Mouse (Mus musculus) granulocyte monocyte progenitor cell, adult 5-6 weeks (primary cell): ENCODE measurements around the gene Disp1. TPM values are rescaled to one million over a fixed set of nuclear protein-coding genes. Genes with fewer than 3 reads are reported as not detected.

Source experiments
- ATAC-seq: replicated peaks from 2 replicates; pipeline ENCODE4 v1.8.0; 2016; ENCODE audit warnings: mild to moderate bottlenecking, moderate TSS enrichment, inconsistent platforms; ENCODE audit not compliant: poor library complexity, severe bottlenecking
- total RNA-seq, 2 experiments: library from RNA; stranded (forward) in 1 of 2; stranded (reverse) in 1 of 2; fragments of 200-712, 200-1000 nt in 1 of 2; fragments of >200 nt in 1 of 2; fragmentation: Nextera tagmentation in 1 of 2; gene quantifications; 2 replicates each; pipeline ENCODE4 v1.2.3; 2014 to 2017

The Disp1 gene
- total RNA-seq, 2 experiments from 2014 or later, result 4.1 to 9.9 TPM

DNA sequence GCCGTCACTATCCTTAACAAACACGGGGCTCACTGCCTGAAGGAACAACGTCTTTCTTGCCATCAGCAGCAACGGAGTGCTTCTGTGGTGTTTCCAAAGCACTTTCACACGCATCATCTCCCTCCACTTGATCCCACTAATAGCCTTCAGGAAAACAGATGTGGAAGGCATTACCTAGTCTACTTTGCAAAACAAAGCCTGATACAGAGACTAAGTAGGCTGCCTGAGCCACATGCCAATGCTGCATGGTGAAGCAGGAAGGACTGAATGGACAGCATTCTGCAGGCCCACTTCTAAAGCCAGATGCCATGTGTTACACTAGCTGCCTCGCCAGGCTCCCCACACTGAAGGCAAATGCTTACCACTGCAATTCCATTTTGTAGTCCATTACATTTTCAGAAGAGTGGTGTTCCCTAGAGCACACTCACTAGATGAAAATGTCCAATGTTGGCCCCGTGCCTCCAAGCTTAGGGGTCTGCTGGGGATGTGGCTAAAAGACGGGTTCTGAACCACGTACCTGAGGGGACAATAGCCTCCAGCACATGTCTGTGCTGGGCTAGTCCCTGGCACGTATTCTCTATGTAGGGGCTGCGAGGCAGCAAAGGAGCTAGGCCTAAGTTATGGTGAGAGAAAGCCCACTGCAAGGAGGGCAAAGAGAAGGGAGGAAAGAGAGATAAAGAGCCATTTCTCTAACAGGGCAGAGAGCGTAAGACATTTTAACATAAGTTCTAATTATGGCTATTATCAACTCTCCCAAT lies 80.6 kb downstream of the Disp1 start:
- no peak for ATAC-seq

DNA sequence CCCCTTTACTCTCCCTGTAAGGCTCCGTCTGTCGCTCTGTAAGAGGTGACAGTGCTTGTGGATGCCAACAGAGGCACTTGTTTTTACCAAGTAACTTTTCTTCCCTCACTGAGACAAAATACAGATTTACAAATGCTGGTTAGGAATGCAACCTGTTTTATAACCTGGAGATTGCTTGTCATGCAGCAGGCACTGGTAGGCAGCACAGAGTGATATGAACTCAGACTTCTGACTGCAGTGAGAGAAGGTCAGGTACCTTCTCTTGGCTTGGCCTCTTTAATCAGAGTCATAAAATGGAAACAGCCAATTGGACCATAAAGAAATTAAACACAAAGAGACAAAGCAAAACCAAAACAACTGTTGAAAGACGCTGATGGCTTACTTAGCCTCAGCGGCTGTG lies 83.2 kb downstream of the Disp1 start:
- no peak for ATAC-seq

DNA sequence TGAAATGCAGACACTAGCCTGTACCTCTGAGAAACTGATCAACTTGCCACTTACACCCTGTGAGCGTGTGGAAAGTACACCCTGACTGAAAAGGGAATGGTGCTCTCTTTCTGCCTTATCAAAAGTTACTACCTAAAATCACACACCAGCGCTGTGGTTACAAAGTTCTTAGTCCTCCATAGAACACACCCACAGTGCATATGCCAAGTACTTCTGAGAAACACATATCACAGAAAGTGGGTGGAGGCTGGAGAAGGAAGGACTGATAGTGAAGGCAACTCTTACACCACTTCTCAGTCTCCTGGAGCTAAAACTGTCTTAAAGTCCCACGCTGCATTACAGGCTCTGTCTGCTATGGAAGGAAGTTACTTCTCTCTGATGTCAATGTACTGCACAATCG lies 86.9 kb downstream of the Disp1 start:
- peak; percentile 20; the same call in 1 of the 2 replicates for ATAC-seq

DNA sequence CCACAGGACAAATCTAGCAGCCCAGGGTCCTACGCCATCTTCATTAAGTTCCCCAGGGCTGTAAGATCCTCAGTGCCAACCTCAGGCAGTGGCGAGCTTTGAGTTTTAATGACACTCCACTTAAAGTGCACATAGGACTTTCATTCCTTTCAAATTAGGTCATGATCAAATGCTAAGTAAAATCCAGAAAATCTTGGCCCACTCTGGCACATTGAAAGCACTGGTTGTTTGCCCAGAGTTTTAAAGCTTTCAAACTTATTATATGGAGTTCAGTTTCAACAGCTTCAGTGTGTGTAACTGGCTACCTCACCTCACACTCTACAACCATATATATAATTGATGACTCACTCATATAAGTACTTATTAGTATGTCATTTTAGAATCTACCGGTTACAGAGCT lies 87.9 kb downstream of the Disp1 start:
- no peak for ATAC-seq

DNA sequence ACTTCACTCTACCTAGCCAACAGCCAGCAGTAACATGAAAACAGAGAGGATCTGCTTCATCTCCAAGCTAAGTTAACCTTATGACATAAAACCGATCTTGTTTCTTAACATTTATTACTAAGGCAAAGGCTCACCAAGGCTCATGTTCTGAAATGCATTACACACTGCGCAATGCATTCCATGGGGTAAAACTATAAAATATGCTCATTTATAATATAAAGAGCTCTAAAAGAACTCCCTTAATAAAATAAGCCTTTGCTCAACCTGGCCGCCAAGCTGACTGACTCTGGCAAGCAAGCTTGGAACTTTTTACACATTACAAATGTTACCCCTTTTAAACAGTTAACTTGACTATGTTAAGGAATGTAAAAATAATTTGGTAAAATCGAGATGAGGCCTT lies 94.1 kb downstream of the Disp1 start:
- no peak for ATAC-seq

DNA sequence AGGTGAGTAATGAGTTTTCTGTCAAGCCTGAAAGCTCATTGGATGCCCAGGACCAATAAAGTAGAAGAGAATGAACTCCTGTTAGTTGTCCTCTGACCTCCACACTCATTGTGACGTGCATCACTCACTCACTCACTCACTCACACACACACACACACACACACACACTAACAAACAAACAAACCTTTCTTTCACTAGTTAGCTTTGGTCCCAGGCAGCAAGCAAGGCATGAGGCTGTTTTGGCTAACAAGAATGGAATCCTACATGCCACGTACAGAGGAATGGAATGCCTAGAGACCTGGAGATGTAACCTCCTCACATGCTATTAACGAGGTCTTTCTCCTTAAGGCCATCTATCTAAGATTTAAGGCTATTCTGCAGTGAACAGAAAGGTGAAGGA lies 97.6 kb downstream of the Disp1 start:
- ATAC-seq, result no peak

DNA sequence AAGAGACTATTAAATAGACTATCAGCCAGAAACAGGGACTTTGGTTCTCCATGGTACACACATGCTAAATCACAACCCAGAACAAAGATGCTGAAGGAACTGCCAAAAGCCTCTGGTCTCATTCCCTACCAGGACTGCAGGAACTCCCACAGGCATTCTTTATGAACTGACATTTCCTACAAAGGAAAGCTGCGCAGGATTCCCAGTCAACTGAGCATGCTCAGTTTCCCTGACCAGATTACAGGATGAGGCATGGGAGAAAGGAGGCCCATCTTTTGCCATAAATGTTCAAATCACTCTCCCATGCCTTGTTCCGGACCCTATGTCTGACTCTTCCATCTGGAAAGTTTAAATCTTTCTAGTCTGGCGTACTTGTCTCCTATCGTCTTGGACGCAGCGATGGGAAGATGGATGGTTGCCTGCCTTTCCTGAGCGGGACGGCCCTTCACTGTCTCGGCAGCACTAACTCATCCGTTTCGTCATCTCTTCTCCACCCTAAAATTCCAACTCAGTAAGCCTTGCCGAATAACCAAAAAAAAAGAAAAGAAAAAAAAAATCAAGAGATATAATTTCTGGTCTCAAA lies 100.9 kb downstream of the Disp1 start:
- ATAC-seq, result no peak

DNA sequence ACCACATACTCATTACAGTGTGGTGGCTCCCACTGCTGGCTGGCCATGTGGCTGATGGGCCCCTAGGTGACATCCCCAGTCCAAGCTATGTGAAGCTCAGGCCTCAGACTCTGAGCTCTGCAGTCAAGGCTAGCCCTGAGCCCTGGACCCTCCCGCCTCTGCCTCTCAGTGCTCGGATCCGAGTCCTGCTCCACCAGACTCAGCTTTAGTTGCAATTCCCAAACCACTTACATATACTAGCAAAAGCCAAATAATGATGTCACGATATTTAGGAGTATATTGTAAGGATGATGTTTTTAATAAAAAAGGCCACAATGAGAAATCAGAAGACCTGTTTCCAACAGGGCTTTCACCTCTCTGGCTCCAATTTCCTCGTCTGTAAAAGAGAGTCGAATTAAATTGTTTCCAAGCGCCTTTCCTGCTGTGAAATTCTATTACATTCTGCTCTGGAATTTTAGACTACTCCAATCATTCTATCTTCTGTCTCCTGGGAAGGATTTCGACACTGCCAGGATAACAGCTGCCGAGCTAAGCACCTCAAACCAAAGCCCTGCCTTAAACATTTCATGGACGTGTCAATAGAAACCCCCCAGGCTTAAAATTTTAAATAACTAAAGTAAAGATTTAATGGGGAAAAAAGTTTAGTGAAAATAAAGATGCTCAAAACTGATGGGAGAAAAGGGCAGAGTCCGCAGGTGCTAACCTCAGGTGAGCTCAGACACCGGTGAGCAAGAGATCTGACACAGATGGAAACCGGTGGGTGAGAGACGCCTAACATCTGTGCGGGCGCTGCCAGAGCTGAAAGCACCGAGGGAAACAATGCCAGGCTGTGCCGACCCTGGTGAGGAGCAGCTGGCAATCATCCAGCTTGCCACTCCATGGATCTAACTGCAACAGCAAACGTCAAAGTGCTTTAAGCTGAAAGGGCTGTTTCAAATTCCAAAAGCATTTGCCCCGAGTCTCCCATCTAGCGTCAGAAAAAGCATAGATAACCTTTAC lies 103.2 kb downstream of the Disp1 start:
- no peak for ATAC-seq

DNA sequence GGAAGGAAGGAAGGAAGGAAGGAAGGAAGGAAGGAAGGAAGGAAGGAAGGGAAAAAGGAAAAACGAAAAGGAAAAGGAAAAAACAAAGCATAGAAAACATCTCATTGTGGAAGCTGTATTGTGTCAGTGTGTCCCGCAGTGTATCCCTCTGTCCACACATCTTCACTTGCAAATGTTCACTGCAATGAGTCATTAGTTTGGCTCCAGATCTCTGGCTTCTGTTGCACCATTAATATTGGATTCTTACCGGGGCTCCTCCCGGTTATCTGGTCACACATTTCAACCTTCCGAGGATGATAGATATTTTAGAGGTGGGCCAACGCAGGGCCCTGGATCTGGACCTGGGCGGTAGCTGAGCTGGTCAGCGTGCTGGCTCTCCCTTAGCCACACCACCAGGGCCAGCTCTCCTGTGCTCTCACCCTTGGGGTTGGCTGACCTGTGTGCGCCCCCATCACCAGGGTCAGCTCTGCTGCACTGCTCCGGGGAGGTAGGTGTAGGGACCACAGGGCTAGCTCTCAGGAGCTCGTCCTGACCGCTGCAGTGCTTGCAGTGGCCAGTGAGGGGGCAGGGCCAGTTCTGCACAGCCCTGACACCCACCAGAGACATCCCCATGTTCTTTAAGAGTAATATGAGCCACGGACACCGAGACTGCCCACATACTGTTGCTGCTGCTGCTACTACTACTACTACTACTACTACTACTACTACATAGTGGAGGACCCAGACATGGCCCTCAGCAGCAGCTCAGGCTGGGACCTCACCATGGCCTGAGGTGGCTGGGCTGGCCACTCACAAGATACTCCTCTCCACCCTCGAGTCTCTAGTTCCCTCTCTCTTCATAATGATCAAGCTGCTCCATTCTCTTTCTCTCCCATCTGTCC lies 104.1 kb downstream of the Disp1 start:
- ATAC-seq, result no peak

DNA sequence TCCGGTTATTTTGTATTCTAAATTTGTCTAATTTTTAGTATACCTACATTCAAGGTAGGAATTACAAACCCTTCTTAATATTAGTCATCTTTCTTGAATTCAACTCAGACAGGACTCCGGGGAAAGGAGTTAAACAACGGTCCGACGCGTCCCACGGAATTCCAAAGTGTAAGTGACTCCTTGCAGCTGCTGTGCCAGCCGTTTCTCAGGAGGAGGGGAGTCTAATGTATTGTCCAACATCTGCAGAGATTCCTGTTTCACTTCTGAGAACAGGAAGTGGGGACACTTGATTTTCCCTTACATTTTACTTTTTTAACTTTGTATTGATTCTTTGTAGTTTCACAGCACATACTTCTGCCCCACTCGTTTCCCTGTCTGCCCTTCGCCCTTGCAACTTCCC lies 104.9 kb downstream of the Disp1 start:
- ATAC-seq, result no peak

DNA sequence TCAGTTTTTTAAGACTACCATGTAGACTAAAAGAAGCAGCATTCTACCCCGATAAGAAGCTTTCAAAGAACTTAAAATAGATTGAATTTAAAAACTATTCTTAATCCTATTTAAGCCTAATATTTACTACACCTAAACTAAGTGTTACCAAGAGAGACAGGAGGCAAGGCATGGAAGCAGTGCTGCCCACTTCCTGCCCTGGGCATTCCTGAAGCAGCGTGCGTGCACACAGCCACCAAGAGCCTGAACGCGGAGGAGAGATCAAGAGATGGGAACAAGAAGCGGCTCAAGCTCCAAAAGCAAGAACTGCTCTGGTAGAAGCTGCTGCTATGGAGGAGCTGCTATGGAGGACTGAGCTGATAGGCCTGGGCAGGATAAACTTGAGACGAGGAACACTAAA lies 106.2 kb downstream of the Disp1 start:
- ATAC-seq, result no peak

DNA sequence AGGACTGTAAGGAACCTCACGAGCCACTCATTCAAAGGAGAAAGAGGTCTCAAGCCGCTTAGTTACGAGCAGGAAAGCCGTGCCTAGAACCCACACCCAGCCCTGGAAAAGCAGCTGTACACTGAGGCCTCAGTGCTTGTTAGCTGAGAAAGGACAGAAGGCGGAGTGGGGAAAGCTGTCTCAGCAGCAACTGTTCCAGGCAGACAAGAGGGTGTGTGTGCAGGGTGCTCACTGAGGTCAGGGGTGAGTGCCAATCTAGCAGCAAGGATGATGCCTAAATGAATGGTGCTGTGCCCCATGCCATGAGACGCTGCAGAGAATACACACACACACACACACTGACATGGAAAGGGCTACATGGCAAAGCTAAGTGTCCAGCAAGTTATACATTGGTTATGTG lies 106.8 kb downstream of the Disp1 start:
- ATAC-seq, result no peak

DNA sequence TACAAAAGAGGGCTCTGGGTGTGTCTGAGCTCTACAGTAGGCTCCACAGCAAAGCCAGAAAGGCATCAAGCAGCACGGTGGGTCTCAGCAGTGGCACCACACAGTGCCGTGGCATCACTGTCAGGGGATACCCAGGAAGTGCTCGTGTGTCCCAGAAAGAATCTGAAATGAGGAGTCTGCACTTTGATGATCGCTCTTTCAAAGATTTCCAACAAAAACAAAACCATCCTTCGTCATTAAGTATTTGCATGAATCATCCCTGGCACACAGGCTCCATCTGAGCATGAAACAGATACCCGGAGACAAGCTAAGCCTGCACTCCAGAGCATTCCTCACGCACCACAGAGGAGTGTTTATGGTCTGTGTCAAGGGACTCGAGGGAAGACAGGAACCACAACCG lies 107.8 kb downstream of the Disp1 start:
- no peak for ATAC-seq

DNA sequence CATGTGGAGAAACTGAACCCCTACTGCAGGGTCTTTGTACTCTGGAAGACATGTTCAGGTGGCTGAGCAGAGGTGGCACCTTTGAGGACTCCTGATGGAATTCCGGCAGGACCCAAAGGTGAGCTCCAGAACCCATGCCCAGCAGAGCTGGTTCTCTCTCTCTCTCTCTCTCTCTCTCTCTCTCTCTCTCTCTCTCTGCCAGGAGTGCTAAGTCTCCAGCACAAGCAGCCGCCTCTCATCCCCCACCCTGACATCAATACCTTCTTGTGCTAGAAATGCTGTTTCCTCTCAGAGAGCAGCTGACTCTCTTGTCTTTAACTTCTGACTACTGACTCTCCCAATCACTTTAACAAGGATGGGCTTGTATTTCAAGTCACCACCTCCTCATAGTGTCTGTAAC lies 113.8 kb downstream of the Disp1 start:
- no peak for ATAC-seq

DNA sequence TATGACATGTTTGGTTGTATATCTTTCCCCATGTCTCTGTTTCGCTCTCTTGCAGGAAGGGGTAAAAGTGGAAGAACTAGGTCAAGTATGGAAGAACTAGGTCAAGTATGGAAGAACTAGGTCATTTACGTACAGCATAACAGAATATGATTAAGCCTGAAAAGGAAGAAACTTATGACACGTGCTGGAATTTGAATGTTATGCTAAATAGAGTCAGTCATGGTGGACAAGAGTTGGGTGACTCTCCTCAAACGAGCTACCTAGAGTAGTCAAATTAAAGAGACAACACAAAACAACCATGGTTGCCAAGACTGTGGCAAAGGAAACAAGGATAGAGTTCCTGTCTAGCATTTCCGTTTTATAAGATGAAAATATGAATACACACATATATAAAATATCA lies 116.6 kb downstream of the Disp1 start:
- ATAC-seq, result no peak

DNA sequence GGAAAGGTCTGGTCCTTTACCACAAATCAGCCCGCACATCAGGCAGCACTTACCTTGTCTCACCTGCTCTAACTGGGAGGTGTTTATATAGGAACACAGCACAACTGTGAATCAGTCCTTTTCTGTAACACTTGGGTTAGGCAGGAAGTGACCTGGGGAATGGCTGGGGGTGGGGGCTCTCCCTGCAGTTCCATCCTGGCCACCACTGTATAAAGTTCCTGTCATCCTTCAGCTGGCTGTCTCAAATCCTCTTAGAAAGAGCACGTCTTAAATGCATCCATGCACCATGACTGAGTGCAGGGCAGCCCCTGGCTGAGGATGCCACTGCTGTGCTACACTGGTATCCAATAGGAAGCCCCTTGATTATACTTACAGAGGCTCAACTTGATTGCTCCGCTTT lies 118.5 kb downstream of the Disp1 start:
- ATAC-seq, result no peak

DNA sequence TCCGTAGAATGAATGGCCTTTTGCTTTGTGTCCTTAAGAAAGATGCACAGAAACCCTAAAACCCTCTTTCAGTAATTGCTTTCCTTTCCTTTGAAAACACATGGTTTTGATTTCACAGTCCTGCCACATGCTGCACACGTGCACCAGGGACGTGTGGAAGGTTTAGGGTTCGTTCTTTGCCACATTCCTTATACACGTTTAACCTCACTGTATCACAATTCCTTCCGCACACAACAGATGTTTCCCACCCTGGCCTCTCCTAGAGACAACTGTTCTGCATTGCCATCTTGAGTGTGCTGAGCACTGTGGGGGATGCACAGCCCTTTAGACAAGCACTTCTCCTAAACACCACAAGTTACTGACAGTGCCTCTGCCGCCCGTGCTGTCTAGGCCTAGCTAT lies 119.2 kb downstream of the Disp1 start:
- no peak for ATAC-seq

DNA sequence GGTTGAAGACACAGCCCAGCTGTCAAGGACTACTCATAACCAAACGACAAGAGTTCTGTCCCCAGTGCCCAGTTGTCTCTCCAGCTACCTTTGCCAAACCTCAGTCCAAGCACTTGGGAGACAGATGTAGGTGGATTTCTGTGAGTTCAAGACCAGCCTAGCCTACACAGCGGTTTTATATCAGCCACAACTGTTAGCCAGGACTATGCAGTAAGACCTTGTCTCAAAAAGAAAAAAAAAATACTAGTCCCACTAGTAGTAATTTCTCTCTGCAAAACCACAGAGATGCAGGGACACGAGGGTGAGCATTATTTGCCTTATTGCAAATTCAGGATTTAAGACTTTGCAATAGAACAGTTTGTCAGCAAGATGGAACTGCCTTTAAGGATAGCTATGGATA lies 120.0 kb downstream of the Disp1 start:
- no peak for ATAC-seq

DNA sequence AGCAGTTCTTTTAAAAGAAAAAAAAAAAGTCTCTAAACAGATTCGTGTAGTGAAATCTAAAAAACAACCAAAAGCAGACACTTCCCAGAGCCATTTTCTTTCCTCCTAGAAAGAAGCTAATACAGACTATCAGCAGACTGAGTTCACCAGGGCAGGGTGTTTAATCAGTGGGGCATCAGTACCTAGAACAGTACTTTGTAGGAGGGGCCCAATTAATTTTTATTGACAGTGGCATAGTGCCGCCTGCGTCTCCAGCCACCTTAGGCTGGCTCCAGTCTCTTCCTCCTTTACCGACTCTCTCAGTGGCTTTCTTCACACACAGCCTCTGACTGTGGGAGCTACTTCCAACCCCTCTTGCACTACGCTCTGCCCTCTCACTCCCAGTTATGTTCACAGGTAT lies 121.1 kb downstream of the Disp1 start:
- no peak for ATAC-seq

DNA sequence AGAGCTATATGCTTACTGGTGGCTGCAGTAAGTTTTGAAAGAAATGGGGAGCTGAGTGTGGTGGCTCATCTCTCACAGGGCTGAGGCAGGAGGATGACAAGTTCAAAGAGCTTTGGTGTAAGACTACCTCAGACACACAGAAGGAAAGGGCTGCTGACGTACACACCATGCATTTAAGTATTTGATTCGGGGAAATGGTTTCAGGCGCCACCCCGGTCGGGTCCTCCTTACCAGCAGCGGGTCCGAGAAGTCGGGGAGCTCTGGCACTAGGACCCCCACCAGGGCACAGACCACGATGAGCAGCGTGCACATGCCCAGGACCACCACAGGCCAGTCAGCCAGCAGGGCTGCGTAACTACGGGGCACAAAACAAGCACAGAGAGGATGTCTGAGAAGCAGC lies 121.6 kb downstream of the Disp1 start:
- ATAC-seq, result no peak
